Mouse (Mus musculus): ENCODE results near the gene Rsad2.

GRCm38 (mm10) chr12:26478196-26479004 lies 22.1 kb upstream of the Rsad2 start:
- TF ChIP-seq EP300 (IDR thresholded peaks at IDR 0.05) (no peak), CTCF (IDR thresholded peaks at IDR 0.05) (no peak)
